Mouse (Mus musculus) embryo, embryonic 11 days (tissue): ENCODE measurements around the gene Hunk.

Source experiments
- DNase-seq: peaks from one replicate; pipeline ENCODE4 v3.0.0-alpha.2; 2015

The Hunk gene

GRCm38 (mm10) chr16:90517041-90517440 lies 131.2 kb downstream of the Hunk start:
- DNase-seq = no peak

GRCm38 (mm10) chr16:90518232-90518631 lies 132.4 kb downstream of the Hunk start:
- no peak for DNase-seq

GRCm38 (mm10) chr16:90518732-90519295 lies 133.0 kb downstream of the Hunk start:
- DNase-seq = peak; percentile 57

GRCm38 (mm10) chr16:90521191-90521950 lies 135.6 kb downstream of the Hunk start:
- DNase-seq = peak; percentile 45

GRCm38 (mm10) chr16:90521951-90522255 lies 136.1 kb downstream of the Hunk start:
- DNase-seq = peak; percentile 71

- DNase-seq = no peak
Measured at GRCm38 (mm10) chr16:90522575-90522974, 136.8 kb downstream of the Hunk start.

GRCm38 (mm10) chr16:90523373-90523772 lies 137.6 kb downstream of the Hunk start:
- DNase-seq = peak; percentile 49

GRCm38 (mm10) chr16:90523894-90524293 lies 138.1 kb downstream of the Hunk start:
- no peak for DNase-seq

GRCm38 (mm10) chr16:90524393-90524792 lies 138.6 kb downstream of the Hunk start:
- no peak for DNase-seq

- peak; percentile 54 for DNase-seq
Measured at GRCm38 (mm10) chr16:90533119-90533673, 147.4 kb downstream of the Hunk start.

GRCm38 (mm10) chr16:90534591-90534990 lies 148.8 kb downstream of the Hunk start:
- no peak for DNase-seq

GRCm38 (mm10) chr16:90538926-90539325 lies 153.1 kb downstream of the Hunk start:
- DNase-seq = no peak

GRCm38 (mm10) chr16:90541191-90541590 lies 155.4 kb downstream of the Hunk start:
- DNase-seq = no peak

GRCm38 (mm10) chr16:90542383-90542782 lies 156.6 kb downstream of the Hunk start:
- no peak for DNase-seq

- DNase-seq = no peak
Measured at GRCm38 (mm10) chr16:90544175-90544574, 158.4 kb downstream of the Hunk start.

GRCm38 (mm10) chr16:90545509-90545908 lies 159.7 kb downstream of the Hunk start:
- no peak for DNase-seq

GRCm38 (mm10) chr16:90546591-90546990 lies 160.8 kb downstream of the Hunk start:
- no peak for DNase-seq

- no peak for DNase-seq
Measured at GRCm38 (mm10) chr16:90547996-90548395, 162.2 kb downstream of the Hunk start.
